Mouse (Mus musculus) embryonic facial prominence, embryonic 10.5 days (tissue): Measurements from ENCODE around the gene Mipep. TPM values are rescaled to one million over a fixed set of nuclear protein-coding genes. Genes with fewer than 3 reads are reported as not detected.

Source experiments
- DNase-seq: peaks from one replicate; pipeline ENCODE4 v3.0.0-alpha.2; 2017; ENCODE audit warnings: low spot score
- H3K27ac ChIP-seq: fragments of 300-500 bp; sonication (generic); replicated peaks from 2 replicates; pipeline ENCODE4 v1.5.1; 2016; ENCODE audit warnings: mild to moderate bottlenecking
- H3K27me3 ChIP-seq: fragments of 300-500 bp; sonication (generic); replicated peaks from 2 replicates; pipeline ENCODE4 v1.6.1; 2016; ENCODE audit warnings: low read depth, mild to moderate bottlenecking; ENCODE audit not compliant: poor library complexity, severe bottlenecking
- H3K36me3 ChIP-seq: fragments of 300-500 bp; sonication (generic); replicated peaks from 2 replicates; pipeline ENCODE4 v1.6.1; 2016; ENCODE audit warnings: mild to moderate bottlenecking, moderate library complexity
- H3K4me1 ChIP-seq: fragments of 300-500 bp; sonication (generic); 2 replicates; pipeline ENCODE4 v1.6.1; 2016
- H3K4me3 ChIP-seq: fragments of 300-500 bp; sonication (generic); 2 replicates; pipeline ENCODE4 v1.5.1; 2016; ENCODE audit warnings: mild to moderate bottlenecking, moderate library complexity
- H3K9me3 ChIP-seq: fragments of 300-500 bp; sonication (generic); 2 replicates; pipeline ENCODE4 v1.6.1; 2016; ENCODE audit warnings: mild to moderate bottlenecking
- WGBS: fragments of 180-500 bp; shearing (Covaris S2); methylation state at CpG from one replicate; pipeline ENCODE4 v1.1.7; 2016; 5-methylcytosine and 5-hydroxymethylcytosine counted together
- polyA plus RNA-seq: library from polyadenylated mRNA; unstranded; fragments of >200 nt; fragmentation: Nextera tagmentation; extraction: Ambion mirVana; gene quantifications from 2 replicates; pipeline ENCODE4 v1.2.1, GENCODE M21; 2016

The Mipep gene
- polyA plus RNA-seq, 1 experiment from 2014 or later: 24.6 TPM

GRCm38 (mm10) chr14:60815098-60815497, 30.7 kb downstream of the Mipep start:
- WGBS: 92% methylated on average over 5 of the region's 5 CpGs
- H3K4me1 ChIP-seq: no peaks in the 10 kb centered on the region
- no peaks in the 10 kb centered on the region for H3K9me3 ChIP-seq
- H3K36me3 ChIP-seq: peaks cover 65% of the 10 kb centered on the region
- no peak for DNase-seq
- H3K27me3 ChIP-seq: no peaks in the 10 kb centered on the region
- H3K27ac ChIP-seq: no peak overlapping the region
- H3K4me3 ChIP-seq: no peak overlapping the region

GRCm38 (mm10) chr14:60818045-60818444, 33.7 kb downstream of the Mipep start:
- H3K36me3 ChIP-seq: peaks cover 46% of the 10 kb centered on the region
- H3K27me3 ChIP-seq: no peaks in the 10 kb centered on the region
- no peaks in the 10 kb centered on the region for H3K9me3 ChIP-seq
- H3K4me3 ChIP-seq: no peak overlapping the region
- no peak for DNase-seq
- 85% methylated on average over 5 of the region's 5 CpGs for WGBS
- no peaks in the 10 kb centered on the region for H3K4me1 ChIP-seq
- no peak overlapping the region for H3K27ac ChIP-seq

GRCm38 (mm10) chr14:60830096-60830495, 45.7 kb downstream of the Mipep start:
- DNase-seq: no peak
- H3K4me1 ChIP-seq: no peaks in the 10 kb centered on the region
- no peak overlapping the region for H3K4me3 ChIP-seq
- H3K36me3 ChIP-seq: peaks cover 57% of the 10 kb centered on the region
- H3K27me3 ChIP-seq: no peaks in the 10 kb centered on the region
- WGBS: 96% methylated on average over 2 of the region's 2 CpGs
- H3K27ac ChIP-seq: no peak overlapping the region
- H3K9me3 ChIP-seq: peaks cover 11% of the 10 kb centered on the region; the same call in 1 of the 2 replicates

GRCm38 (mm10) chr14:60836709-60837108, 52.3 kb downstream of the Mipep start:
- Histone ChIP-seq H3K27me3 (no peaks in the 10 kb centered on the region), H3K9me3 (peaks cover 5% of the 10 kb centered on the region; the same call in 1 of the 2 replicates), H3K4me3 (no peak overlapping the region), H3K4me1 (peaks cover 7% of the 10 kb centered on the region), H3K36me3 (peaks cover 36% of the 10 kb centered on the region), H3K27ac (no peak overlapping the region)
- WGBS: 79% methylated on average over 6 of the region's 6 CpGs
- no peak for DNase-seq

GRCm38 (mm10) chr14:60839654-60840053, 55.3 kb downstream of the Mipep start:
- no peaks in the 10 kb centered on the region for H3K9me3 ChIP-seq
- no peaks in the 10 kb centered on the region for H3K27me3 ChIP-seq
- H3K36me3 ChIP-seq: peaks cover 14% of the 10 kb centered on the region
- H3K27ac ChIP-seq: no peak overlapping the region
- H3K4me1 ChIP-seq: peaks cover 14% of the 10 kb centered on the region
- H3K4me3 ChIP-seq: no peak overlapping the region
- 90% methylated on average over 8 of the region's 8 CpGs for WGBS
- no peak for DNase-seq

GRCm38 (mm10) chr14:60841977-60842659, 57.7 kb downstream of the Mipep start:
- DNase-seq: no peak
- Histone ChIP-seq H3K27me3 (no peaks in the 10 kb centered on the region; the same call in 1 of the 2 replicates), H3K36me3 (peaks cover 17% of the 10 kb centered on the region), H3K9me3 (no peaks in the 10 kb centered on the region), H3K4me1 (peaks cover 25% of the 10 kb centered on the region), H3K4me3 (no peak overlapping the region), H3K27ac (no peak overlapping the region)
- 73% methylated on average over 14 of the region's 14 CpGs for WGBS

GRCm38 (mm10) chr14:60843596-60843995, 59.2 kb downstream of the Mipep start:
- no peaks in the 10 kb centered on the region for H3K9me3 ChIP-seq
- peaks cover 25% of the 10 kb centered on the region for H3K4me1 ChIP-seq
- 94% methylated on average over 7 of the region's 7 CpGs for WGBS
- DNase-seq: no peak
- H3K27me3 ChIP-seq: no peaks in the 10 kb centered on the region; the same call in 1 of the 2 replicates
- no peak overlapping the region for H3K4me3 ChIP-seq
- no peak overlapping the region for H3K27ac ChIP-seq
- H3K36me3 ChIP-seq: peaks cover 18% of the 10 kb centered on the region

GRCm38 (mm10) chr14:60845261-60846045, 61.1 kb downstream of the Mipep start:
- WGBS: 61% methylated on average over 10 of the region's 10 CpGs

GRCm38 (mm10) chr14:60846174-60846573, 61.8 kb downstream of the Mipep start:
- Histone ChIP-seq H3K4me3 (no peak overlapping the region), H3K27ac (no peak overlapping the region), H3K27me3 (no peaks in the 10 kb centered on the region; the same call in 1 of the 2 replicates), H3K9me3 (no peaks in the 10 kb centered on the region), H3K4me1 (peaks cover 24% of the 10 kb centered on the region), H3K36me3 (peaks cover 40% of the 10 kb centered on the region)
- DNase-seq: no peak
- WGBS: 89% methylated on average over 5 of the region's 5 CpGs

More at GRCm38 (mm10) chr14:60845261-60846045, 61.1 kb downstream of the Mipep start:
- no peaks in the 10 kb centered on the region; the same call in 1 of the 2 replicates for H3K27me3 ChIP-seq
- no peak overlapping the region for H3K4me3 ChIP-seq
- no peak overlapping the region for H3K27ac ChIP-seq
- H3K36me3 ChIP-seq: peaks cover 36% of the 10 kb centered on the region
- no peak for DNase-seq
- no peaks in the 10 kb centered on the region for H3K9me3 ChIP-seq
- peaks cover 25% of the 10 kb centered on the region for H3K4me1 ChIP-seq

GRCm38 (mm10) chr14:60848194-60848593, 63.8 kb downstream of the Mipep start:
- no peak for DNase-seq
- 91% methylated on average over 5 of the region's 5 CpGs for WGBS
- Histone ChIP-seq H3K4me1 (peaks cover 14% of the 10 kb centered on the region), H3K27ac (no peak overlapping the region), H3K36me3 (peaks cover 56% of the 10 kb centered on the region), H3K27me3 (no peaks in the 10 kb centered on the region; the same call in 1 of the 2 replicates), H3K9me3 (no peaks in the 10 kb centered on the region), H3K4me3 (no peak overlapping the region)

- Histone ChIP-seq H3K27ac (no peak overlapping the region), H3K4me3 (no peak overlapping the region), H3K9me3 (no peaks in the 10 kb centered on the region), H3K27me3 (no peaks in the 10 kb centered on the region; the same call in 1 of the 2 replicates), H3K36me3 (peaks cover 72% of the 10 kb centered on the region), H3K4me1 (peaks cover 10% of the 10 kb centered on the region)
- DNase-seq: no peak
- 81% methylated on average over 14 of the region's 14 CpGs for WGBS
Measured at GRCm38 (mm10) chr14:60850101-60850500, 65.7 kb downstream of the Mipep start.

- peaks cover 75% of the 10 kb centered on the region for H3K36me3 ChIP-seq
- no peaks in the 10 kb centered on the region for H3K27me3 ChIP-seq
- 91% methylated on average over 5 of the region's 5 CpGs for WGBS
- H3K4me1 ChIP-seq: no peaks in the 10 kb centered on the region
- no peak overlapping the region for H3K4me3 ChIP-seq
- no peaks in the 10 kb centered on the region for H3K9me3 ChIP-seq
- no peak for DNase-seq
- no peak overlapping the region for H3K27ac ChIP-seq
Measured at GRCm38 (mm10) chr14:60851632-60852031, 67.3 kb downstream of the Mipep start.
